16 mouse cellular contexts compared by ENCODE assay signal in genomic region chr16:37955336-37955917, GRCm38 (mm10). TPM values are rescaled to one million over a fixed set of nuclear protein-coding genes. Genes with fewer than 3 reads are reported as not detected.
DNase-seq lines count a peak whose midpoint lies in the region; ATAC-seq and TF ChIP-seq lines count a peak whose summit lies in the region.
"Had no signal": no experiment of that assay in that cellular context is flagged by ENCODE, and none has a peak within 500 bp of the region (broad histone marks: within the 10 kb centered on the region; RNA-seq: fewer than 3 reads in every experiment).

No protein-coding gene starts in this region.

- H3K4me3 ChIP-seq in heart, embryonic 11.5 days (ENCODE audit: low read depth, low read length) = no peak overlapping the region
- H3K4me3 ChIP-seq in brown adipose tissue, adult 24 weeks (ENCODE audit: insufficient read depth, low read depth, low read length) = no peak overlapping the region
- H3K4me3 ChIP-seq in hindbrain, embryonic 13.5 days = no peak overlapping the region
- H3K4me3 ChIP-seq in midbrain, postnatal 0 days (ENCODE audit: low read depth, low read length) = no peak overlapping the region
- H3K4me3 ChIP-seq: heart, embryonic 10.5 days; hindbrain, embryonic 15.5 days; left cerebral cortex, adult 2 months; neural tube, embryonic 12.5 days had no signal

- peaks cover 2% of the 10 kb centered on the region; the same call in 1 of the 2 replicates for H3K4me1 ChIP-seq in heart, embryonic 11.5 days (ENCODE audit: control insufficient read depth, insufficient read depth, low read length)
- peaks cover 8% of the 10 kb centered on the region for H3K4me1 ChIP-seq in brown adipose tissue, adult 24 weeks (ENCODE audit: control insufficient read depth, insufficient read depth, insufficient read length, low read length)
- H3K4me1 ChIP-seq in hindbrain, embryonic 13.5 days (replicated peaks) = peaks cover 33% of the 10 kb centered on the region
- no peaks in the 10 kb centered on the region for H3K4me1 ChIP-seq in midbrain, postnatal 0 days (ENCODE audit: insufficient read depth, low read length)

- no peak overlapping the region for H3K27ac ChIP-seq in heart, embryonic 11.5 days (ENCODE audit: low read depth, low read length)
- H3K27ac ChIP-seq in brown adipose tissue, adult 24 weeks (replicated peaks; ENCODE audit: low read depth, low read length) = peak overlapping the region; percentile 92
- peak overlapping the region; percentile 58; the same call in 1 of the 2 replicates for H3K27ac ChIP-seq in hindbrain, embryonic 13.5 days
- H3K27ac ChIP-seq in midbrain, postnatal 0 days (ENCODE audit: low read depth, low read length) = no peak overlapping the region
- H3K27ac ChIP-seq: heart, embryonic 10.5 days; left cerebral cortex, adult 2 months; macrophage; neural tube, embryonic 12.5 days had no signal

- 78% methylated on average over 13 of the region's 13 CpGs for whole genome bisulfite sequencing in heart, embryonic 11.5 days (ENCODE audit: insufficient replicate concordance)
- WGBS in hindbrain, embryonic 13.5 days = 49% methylated on average over 13 of the region's 13 CpGs
- 43% methylated on average over 13 of the region's 13 CpGs for WGBS in midbrain, postnatal 0 days

- peak; percentile 15 to 20 for DNase-seq in heart, adult 18-20 months
- DNase-seq in midbrain, postnatal 0 days (ENCODE audit: low spot score) = no peak
- no peak for DNase-seq in frontal cortex, postnatal 14 days (ENCODE audit: low spot score in 2 of 2)
- DNase-seq in urinary bladder, adult 2 months (ENCODE audit: low spot score) = no peak
- no peak for DNase-seq in embryo, embryonic 11 days
- DNase-seq: adrenal gland, adult 2 months; kidney, postnatal 25 days; liver had no signal

- H3K4me2 ChIP-seq in heart, embryonic 11.5 days = no peak overlapping the region
- H3K4me2 ChIP-seq in hindbrain, embryonic 13.5 days = no peak overlapping the region
- no peak overlapping the region for H3K4me2 ChIP-seq in midbrain, postnatal 0 days (ENCODE audit: low read depth, low read length, poor library complexity, severe bottlenecking)
- H3K4me2 ChIP-seq: hindbrain, embryonic 15.5 days; neural tube, embryonic 12.5 days had no signal

- TF ChIP-seq CTCF in midbrain, postnatal 0 days (IDR thresholded peaks at IDR 0.05) = no peak

- H3K9ac ChIP-seq in heart, embryonic 11.5 days (ENCODE audit: low read depth, low read length) = no peak overlapping the region
- no peak overlapping the region for H3K9ac ChIP-seq in hindbrain, embryonic 13.5 days
- H3K9ac ChIP-seq in midbrain, postnatal 0 days (replicated peaks; ENCODE audit: low read length, poor library complexity, severe bottlenecking) = no peak overlapping the region
- H3K9ac ChIP-seq: hindbrain, embryonic 15.5 days; neural tube, embryonic 12.5 days had no signal

- no peaks in the 10 kb centered on the region for H3K9me3 ChIP-seq in heart, embryonic 11.5 days (replicated peaks; ENCODE audit: control insufficient read depth, low read length)
- H3K9me3 ChIP-seq in hindbrain, embryonic 13.5 days = no peaks in the 10 kb centered on the region
- H3K9me3 ChIP-seq in midbrain, postnatal 0 days (ENCODE audit: low read length) = no peaks in the 10 kb centered on the region
- H3K9me3 ChIP-seq: heart, embryonic 10.5 days; hindbrain, embryonic 15.5 days; neural tube, embryonic 12.5 days had no signal

- ATAC-seq in heart, embryonic 11.5 days (replicated peaks; ENCODE audit: insufficient number of reproducible peaks, low FRiP score, low TSS enrichment) = no peak
- no peak for ATAC-seq in hindbrain, embryonic 13.5 days (ENCODE audit: low FRiP score)
- ATAC-seq in midbrain, postnatal 0 days (ENCODE audit: low FRiP score) = 0 out of 2 replicates have a peak, but pooled peaks have one; percentile 17

- H3K27me3 ChIP-seq in heart, embryonic 11.5 days (ENCODE audit: control insufficient read depth, insufficient read depth, low read length) = no peaks in the 10 kb centered on the region
- H3K27me3 ChIP-seq in hindbrain, embryonic 13.5 days = no peaks in the 10 kb centered on the region
- H3K27me3 ChIP-seq in midbrain, postnatal 0 days (ENCODE audit: insufficient read depth, low read length) = no peaks in the 10 kb centered on the region
- H3K27me3 ChIP-seq: hindbrain, embryonic 15.5 days; neural tube, embryonic 12.5 days had no signal

- H3K36me3 ChIP-seq in heart, embryonic 11.5 days (ENCODE audit: control insufficient read depth, insufficient read depth, low read length) = no peaks in the 10 kb centered on the region
- H3K36me3 ChIP-seq in hindbrain, embryonic 13.5 days = no peaks in the 10 kb centered on the region
- H3K36me3 ChIP-seq in midbrain, postnatal 0 days (ENCODE audit: insufficient read depth, low read length) = no peaks in the 10 kb centered on the region
- H3K36me3 ChIP-seq: heart, embryonic 10.5 days; hindbrain, embryonic 15.5 days; neural tube, embryonic 12.5 days had no signal

RNA-seq across cellular contexts. Expression of gene Gpr156, which starts 39.1 kb away (rescaled TPM):
- under 1 TPM in 1 of 2 experiments, not detected in 1; 0.05 TPM for total RNA-seq in heart, adult 18-20 months (2021)
- polyA plus RNA-seq in heart, embryonic 11.5 days (2014; fragmentation: Nextera tagmentation; extraction: Ambion mirVana) = 0.66 and 0.87 TPM in 2 replicates
- 0.44 TPM in 1 of 2 replicates, not detected in the other for polyA plus RNA-seq in brown adipose tissue, adult 24 weeks (2012; ENCODE audit: insufficient read depth, insufficient read length, missing spikeins)
- 5.0 TPM in 2 replicates for polyA plus RNA-seq in hindbrain, embryonic 13.5 days (2015; fragmentation: Nextera tagmentation; extraction: Ambion mirVana)
- 6.1 and 6.4 TPM in 2 replicates for total RNA-seq in midbrain, postnatal 0 days (2014; rRNA removed)
- polyA plus RNA-seq in midbrain, postnatal 0 days (2015; fragmentation: Nextera tagmentation; extraction: Ambion mirVana) = 2.8 and 2.9 TPM in 2 replicates
- polyA plus RNA-seq in urinary bladder, adult 2 months (2012; rRNA removed) = 0.19 TPM in 2 replicates
- polyA plus RNA-seq: macrophage had no signal

Comparison
In these comparisons a context has a peak if more than half of its experiments do, and no peak if none do; other contexts are left out.
1. DNase-seq: peak in heart, adult 18-20 months (2 of 2); none in midbrain, postnatal 0 days (single experiment), frontal cortex, postnatal 14 days (0 of 2), urinary bladder, adult 2 months (single experiment) and embryo, embryonic 11 days (single experiment).
2. H3K27ac ChIP-seq: peak in brown adipose tissue, adult 24 weeks (single experiment) and hindbrain, embryonic 13.5 days (single experiment); none in heart, embryonic 11.5 days (single experiment) and midbrain, postnatal 0 days (single experiment).